Mouse (Mus musculus) cerebellum, adult 2 months (tissue): ENCODE results near the gene Foxj1.

ENCODE experiments used
- CTCF ChIP-seq: fragments of 200-500 bp; IDR thresholded peaks from 2 replicates; pipeline ENCODE4 v1.5.1; 2011; ENCODE audit warnings: low read depth, mild to moderate bottlenecking, control low read depth, low read length, moderate library complexity, borderline replicate concordance; ENCODE audit not compliant: insufficient read depth
- POLR2A ChIP-seq: fragments of 200-500 bp; IDR thresholded peaks from 2 replicates; pipeline ENCODE4 v1.6.1; 2011; ENCODE audit warnings: low read length, control low read depth, borderline replicate concordance; ENCODE audit not compliant: insufficient read depth

DNA sequence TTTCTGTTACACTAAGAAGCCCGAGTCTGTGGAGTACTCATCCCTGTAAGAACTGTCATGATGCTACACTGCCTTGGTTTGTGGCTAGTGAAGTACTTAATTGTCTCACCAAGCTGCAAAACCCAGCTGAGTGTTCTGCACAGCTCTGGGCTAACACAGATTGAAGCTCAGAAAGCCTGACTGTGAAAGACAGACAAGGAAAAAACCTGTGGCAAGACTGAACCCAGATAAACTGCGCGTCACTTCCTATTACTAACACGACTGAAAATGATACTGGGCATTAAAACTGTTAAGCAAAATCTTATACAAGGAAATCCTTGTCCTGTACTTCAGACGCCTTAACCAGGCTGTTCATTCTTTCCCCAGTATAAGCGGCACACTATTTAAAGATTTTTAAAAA lies 44.3 kb upstream of the Foxj1 start:
- TF ChIP-seq CTCF, result no peak
- TF ChIP-seq POLR2A, result no peak
